Mouse (Mus musculus): Measurements from ENCODE around the gene Zfp949. TPM values are rescaled to one million over a fixed set of nuclear protein-coding genes. Genes with fewer than 3 reads are reported as not detected.
A peak's percentile ranks its signal among the peaks of the same experiment; 100 is the strongest.

Gene Zfp949
- 10 to 100 TPM; 15.4 to 16.7 TPM for polyA plus RNA-seq (2017; shearing (Covaris generic))

- ATAC-seq, result peak; percentile 89
These were observed at the start of gene Zfp949 for GRCm38 (mm10) chr9:88547851-88548613. TSS of gene Zfp949 (plus strand) at chr9:88548020.

- no peak for ATAC-seq
These were observed 47.7 kb upstream of the Zfp949 start for GRCm38 (mm10) chr9:88500112-88500511.

DNA sequence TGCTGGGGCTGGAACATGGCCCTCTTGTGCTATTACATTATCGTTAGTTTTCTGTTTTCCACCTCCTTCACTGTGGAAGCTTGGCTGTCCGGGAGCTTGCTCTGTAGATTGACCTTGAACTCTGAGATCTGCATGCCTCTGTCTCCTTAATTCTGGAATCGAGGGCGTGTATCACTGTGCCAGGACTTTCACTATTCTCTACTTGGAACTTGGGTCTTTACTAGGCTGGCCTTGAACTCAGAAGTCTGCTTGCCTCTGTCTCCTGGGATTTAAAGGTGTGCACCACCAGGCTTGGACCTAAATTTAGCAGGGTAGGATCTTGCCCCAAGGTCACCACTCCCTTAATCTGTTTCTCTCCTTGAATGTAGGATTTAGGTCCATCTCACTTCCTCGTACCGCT lies 46.0 kb upstream of the Zfp949 start:
- ATAC-seq, result no peak

GRCm38 (mm10) chr9:88515546-88515945 lies 32.3 kb upstream of the Zfp949 start:
- ATAC-seq, result peak; percentile 25

- ATAC-seq, result peak; percentile 82
These were observed 31.3 kb upstream of the Zfp949 start for GRCm38 (mm10) chr9:88516361-88516995.

GRCm38 (mm10) chr9:88519390-88520121 lies 28.3 kb upstream of the Zfp949 start:
- ATAC-seq, result no peak

GRCm38 (mm10) chr9:88520122-88520848 lies 27.5 kb upstream of the Zfp949 start:
- no peak for ATAC-seq

DNA sequence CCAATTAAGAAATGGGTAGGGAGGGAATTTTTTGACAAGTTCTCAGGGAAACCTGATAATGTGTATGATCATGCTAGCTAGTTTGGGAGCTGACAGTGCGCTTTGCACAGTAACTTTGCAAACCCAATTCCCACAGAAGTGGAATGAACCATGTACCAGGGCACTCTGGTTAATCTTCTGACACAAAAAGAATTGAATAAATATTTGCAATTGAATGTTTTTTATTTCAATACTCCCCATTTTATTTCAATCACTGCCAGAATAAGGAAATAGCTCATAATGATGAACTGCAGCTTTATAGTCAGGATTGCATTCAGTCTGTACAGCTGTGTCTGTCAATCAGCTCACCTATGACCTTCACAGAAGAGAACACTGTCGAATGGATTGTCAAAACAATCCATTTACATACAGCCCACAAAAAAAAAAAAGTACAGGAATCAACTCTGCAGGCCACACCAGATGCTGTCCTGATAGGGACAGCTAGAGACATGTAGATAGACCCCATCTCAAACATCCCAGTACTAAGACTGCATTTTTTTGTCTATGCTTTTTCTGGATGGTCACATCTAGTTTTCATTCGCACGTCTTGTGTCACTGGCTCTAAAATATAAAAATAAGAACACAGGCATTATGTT lies 26.9 kb upstream of the Zfp949 start:
- ATAC-seq, result no peak

- ATAC-seq, result no peak
These were observed 25.8 kb upstream of the Zfp949 start for GRCm38 (mm10) chr9:88521961-88522568.

DNA sequence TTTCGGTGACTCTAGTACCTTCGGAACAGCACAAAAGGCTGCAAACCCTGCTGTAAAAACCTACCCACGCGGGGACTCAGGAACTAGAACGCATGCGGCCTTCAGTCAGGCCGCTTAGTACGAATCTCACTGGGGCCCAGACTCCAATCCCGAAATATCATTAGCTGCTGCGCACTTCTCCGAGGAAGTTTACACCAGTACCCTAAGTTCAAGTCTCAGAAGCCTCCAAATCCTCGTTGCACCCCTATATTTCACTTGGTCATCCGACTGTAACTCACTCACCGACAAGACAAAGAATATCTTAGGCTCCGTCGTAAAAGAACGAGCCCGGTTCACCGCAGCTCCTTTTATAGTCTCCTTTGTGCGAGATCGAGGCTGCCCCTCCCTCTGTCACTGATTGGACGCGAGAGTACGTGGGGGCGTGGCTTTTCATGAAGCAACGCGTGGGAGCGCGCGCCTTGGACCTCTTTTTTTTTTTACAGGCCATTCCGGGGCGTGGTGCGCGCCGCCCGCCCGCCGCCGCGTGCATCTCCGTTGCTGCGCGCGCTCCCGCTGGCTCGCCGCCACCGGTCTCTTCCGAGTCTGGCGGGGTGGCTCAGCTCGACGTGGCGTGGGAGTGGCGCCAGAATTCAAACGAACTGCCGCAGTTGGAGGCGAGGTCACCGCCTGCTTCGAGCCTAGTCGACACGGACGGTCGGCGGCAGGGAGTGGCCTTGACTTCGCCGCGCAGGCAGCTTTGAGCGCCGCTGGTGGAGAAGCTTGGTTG lies 25.1 kb upstream of the Zfp949 start:
- peak; percentile 91 for ATAC-seq

GRCm38 (mm10) chr9:88523335-88523668 lies 24.5 kb upstream of the Zfp949 start:
- ATAC-seq, result no peak

GRCm38 (mm10) chr9:88524367-88524766 lies 23.5 kb upstream of the Zfp949 start:
- ATAC-seq, result no peak

DNA sequence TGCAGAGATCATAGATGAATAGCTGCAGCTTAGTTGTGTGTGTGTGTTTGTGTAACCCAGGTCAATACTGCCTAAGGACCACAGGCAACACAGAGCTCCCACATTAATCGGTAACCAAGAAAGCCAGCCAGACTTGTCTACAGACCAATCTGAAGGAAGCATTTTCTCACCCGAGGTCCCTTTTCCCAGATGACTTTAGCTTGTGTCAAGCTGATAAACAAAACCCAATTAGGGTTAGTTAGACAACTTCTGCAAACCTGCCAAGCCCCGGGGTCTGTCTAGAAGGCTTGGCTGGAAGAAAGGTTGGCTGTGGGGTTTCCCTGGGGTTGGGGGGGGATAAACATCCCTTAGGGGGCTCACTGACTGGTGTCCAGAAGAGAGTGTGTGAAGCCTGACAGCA lies 23.0 kb upstream of the Zfp949 start:
- no peak for ATAC-seq

DNA sequence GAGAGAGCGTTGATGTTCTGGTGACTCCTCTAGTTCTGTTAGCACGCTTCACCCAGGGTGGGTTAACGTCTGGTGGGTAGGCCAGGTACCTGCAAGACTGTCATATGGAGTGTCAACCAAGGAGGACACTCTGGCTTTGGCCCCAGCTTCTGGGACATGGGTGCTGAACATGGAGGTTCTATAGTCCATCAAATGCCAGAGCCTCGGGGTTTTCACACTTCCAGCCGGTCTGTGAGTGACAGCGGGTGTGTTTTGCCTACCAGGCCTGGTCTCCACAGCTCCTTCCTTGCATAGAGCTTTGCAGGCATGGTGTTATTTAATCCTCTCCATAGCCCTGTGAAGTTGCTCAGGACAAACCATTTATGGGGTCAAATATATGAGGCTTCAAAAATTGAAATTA lies 22.5 kb upstream of the Zfp949 start:
- ATAC-seq, result no peak

GRCm38 (mm10) chr9:88527956-88528355 lies 19.9 kb upstream of the Zfp949 start:
- no peak for ATAC-seq

DNA sequence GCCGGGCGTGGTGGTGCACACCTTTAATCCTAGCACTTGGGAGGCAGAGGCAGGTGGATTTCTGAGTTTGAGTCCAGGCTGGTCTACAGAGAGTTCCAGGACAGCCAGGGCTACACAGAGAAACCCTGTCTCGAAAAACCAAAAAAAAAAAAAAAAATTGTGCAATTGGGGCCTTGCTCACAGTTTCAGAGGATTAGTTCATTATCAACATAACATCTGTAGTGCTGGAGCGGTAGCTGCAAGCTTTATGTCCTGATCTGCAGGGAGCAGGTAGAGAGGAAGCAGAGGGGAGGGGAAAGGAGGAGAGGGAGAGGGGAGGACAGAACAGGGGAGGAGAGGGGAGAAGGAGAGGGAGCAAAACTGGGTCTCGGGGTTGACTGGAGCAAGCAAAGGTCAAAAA lies 19.1 kb upstream of the Zfp949 start:
- no peak for ATAC-seq

DNA sequence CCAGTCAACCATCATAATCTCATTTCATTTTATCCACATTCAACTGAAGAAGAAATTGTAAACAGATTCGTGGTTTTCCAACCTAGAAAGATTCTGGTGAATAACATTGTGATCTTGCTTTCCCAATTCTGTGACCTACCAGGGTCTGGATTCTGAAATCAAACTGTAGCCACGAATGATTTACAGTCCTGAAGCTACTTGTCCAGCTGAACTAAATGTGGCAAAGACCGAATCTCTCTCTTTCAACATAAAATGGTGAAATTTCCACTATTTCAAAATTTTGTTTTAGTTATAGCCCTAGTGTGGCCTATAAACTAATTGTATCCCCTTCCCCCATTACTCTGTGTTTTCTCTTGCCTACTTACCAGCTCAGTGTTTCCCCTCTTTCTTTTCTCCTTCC lies 18.2 kb upstream of the Zfp949 start:
- no peak for ATAC-seq

DNA sequence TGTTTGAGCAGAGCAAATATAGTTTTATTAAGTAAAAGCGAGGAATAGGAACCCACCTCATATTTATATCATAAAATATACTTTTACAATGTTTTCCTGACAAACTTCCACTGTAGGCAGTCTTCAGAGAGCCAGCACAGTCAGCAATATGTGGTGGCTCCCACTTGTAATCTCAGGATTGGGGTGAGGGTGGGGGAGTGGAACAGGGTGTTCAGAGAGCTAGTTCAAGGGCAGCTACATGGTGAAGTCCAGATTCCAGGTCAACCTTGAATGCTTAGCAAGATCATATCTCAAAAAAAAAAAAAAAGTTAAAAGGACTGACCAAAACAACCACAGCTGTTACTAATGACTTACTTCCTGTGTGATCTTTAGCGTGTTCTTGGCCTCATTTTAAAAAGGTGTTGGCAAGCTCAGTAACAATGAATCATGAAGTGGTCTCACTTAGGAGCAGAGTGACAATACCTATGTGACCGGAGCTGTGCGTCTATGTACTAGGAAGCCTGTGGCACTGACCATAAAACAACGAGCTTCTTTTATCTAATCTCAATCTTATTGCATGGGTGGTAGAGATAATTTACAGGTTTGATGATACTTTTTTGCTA lies 17.7 kb upstream of the Zfp949 start:
- no peak for ATAC-seq

GRCm38 (mm10) chr9:88534093-88534492 lies 13.7 kb upstream of the Zfp949 start:
- no peak for ATAC-seq

GRCm38 (mm10) chr9:88539546-88540224 lies 8.1 kb upstream of the Zfp949 start:
- ATAC-seq, result no peak

Data from CD4-positive, CD25-positive, alpha-beta regulatory T cell, adult 4 months (primary cell).